Mouse (Mus musculus) gastrocnemius, postnatal 10 days (tissue): ENCODE measurements around the gene Gtf2h1. TPM values are rescaled to one million over a fixed set of nuclear protein-coding genes. Genes with fewer than 3 reads are reported as not detected.

ENCODE experiments used
- DNase-seq: peaks from one replicate; pipeline ENCODE4 v3.0.0; 2021; ENCODE audit warnings: mixed read lengths
- total RNA-seq, 2 experiments: library from RNA; stranded (reverse); gene quantifications; 2 replicates each; pipeline ENCODE4 v1.2.3; 2021

Gene Gtf2h1
- total RNA-seq, 2 experiments from 2014 or later = 18.3 to 23.4 TPM

DNA sequence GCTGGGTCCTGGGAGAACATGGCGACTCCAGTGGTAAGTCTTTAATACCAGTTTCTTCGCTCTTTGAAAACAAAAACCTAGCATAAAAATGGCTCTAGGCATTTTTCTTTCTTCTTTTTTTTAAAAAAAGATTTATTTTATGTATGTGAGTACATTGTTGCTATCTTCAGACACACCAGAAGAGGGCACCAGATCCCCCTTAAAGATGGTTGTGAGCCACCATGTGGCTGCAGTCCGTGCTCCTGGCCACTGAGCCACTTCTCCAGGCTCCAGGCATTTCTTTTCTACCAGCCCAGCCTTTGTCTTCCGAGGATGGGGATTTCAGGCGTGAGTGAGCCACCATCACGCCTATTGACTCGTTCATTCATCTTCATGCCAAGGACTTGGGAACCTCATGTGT lies 55.1 kb downstream of the Gtf2h1 start:
- DNase-seq = no peak

DNA sequence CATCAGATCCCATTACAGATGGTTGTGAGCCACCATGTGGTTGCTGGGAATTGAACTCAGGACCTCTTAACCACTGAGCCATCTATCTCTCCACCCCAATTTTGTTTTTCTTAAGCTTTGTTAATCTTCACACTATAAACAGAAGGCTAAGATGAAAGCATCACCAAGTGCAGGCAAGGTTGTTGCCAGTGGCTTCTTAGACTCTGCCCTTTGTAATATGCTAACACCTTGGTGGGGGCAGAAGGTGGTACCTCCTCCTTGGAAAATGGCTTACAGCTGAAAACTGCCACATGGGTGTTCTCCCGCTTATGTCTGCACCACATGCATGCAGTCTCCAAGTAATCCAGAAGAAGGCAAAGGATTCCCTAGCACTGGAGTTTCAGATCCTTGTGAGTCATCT lies 56.8 kb downstream of the Gtf2h1 start:
- DNase-seq = no peak

- no peak for DNase-seq
These were observed 57.5 kb downstream of the Gtf2h1 start for GRCm38 (mm10) chr7:46853365-46853764.

DNA sequence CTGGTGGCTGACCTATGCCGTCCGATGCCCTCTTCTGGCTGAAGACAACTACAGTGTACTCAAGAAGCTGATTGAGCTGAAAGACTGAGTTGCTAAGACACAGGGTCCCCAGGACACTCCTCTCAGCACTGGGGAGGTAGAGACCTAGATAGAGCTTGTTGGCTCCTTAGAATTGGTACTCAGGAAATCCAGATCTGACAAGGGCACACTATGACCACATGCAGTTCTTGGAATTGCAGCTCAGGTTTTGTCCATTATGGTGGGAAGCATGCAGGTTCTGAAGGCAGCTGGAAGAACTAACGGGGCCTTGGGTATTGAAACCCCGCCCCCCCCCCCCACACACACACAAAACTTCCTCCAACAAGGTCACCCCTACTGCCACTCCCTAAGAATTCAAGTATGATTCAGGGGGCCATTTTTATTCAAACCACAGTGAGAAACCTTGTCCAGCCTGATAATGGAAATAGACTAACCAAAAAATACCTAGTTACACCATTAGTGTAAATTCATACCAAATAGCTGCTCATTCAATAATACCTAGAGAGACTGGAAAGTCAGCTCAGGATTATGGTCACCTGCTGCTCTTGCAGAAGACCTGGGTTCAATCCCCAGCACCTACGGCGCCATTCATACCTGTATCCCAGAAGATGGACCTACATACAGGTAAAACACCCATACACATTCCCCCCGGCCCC lies 60.1 kb downstream of the Gtf2h1 start:
- DNase-seq = no peak

GRCm38 (mm10) chr7:46857436-46857835 lies 61.5 kb downstream of the Gtf2h1 start:
- no peak for DNase-seq

DNA sequence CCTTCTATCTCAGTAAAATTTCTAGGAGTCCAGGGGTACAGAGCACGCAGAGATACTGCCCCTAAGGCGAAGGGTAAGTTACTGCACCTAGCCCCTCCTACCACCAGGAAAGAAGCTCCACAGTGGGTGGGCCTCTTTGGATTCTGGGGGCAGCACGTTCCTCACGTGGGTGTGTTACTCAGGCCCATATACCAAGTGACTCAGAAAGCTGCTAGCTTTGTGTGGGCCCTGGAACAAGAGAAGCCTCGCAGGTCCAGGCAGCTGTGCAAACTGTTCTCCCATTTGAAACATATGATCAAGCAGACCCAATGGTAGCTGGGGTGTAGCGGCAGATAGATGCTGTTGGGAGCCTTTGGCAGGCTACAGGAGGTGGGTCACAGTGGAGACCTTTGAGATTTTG lies 63.1 kb downstream of the Gtf2h1 start:
- DNase-seq = no peak

- DNase-seq = no peak
These were observed 65.1 kb downstream of the Gtf2h1 start, which contains the start of gene Ldhc for GRCm38 (mm10) chr7:46860996-46861395. Gene Ldhc (plus strand): TSS chr7:46861203.

DNA sequence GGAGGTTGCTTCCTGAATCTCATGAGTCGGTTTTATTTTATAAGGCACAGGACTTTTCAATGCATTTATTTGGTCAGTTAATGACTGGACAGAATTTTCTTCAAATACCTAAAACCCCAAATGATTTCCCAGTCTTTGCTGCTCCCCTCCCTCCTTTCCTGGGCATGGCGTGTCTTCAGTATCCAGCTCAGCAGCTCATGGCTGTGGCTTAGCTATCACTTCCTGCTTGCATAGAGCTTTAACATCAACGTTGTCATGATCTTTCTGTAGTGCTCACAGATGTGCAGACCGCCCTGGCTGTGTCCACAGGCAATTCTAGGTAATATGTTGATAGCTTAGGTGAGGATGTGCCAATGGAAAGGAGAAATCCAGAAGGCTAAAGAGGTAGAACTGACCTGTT lies 76.1 kb downstream of the Gtf2h1 start:
- no peak for DNase-seq

Other genes starting within 250 kb of the Gtf2h1 start
- 1 to 10 TPM; 5.8 to 6.7 TPM for gene Sergef, start 156.3 kb upstream of the Gtf2h1 start, total RNA-seq
- 1 to 10 TPM in 1 of 2 experiments, under 1 TPM in 1; 0.47 to 1.0 TPM for gene Tph1, start 123.6 kb upstream of the Gtf2h1 start, total RNA-seq
- 1 to 10 TPM; 4.9 to 7.0 TPM for gene Saal1, start 85.4 kb upstream of the Gtf2h1 start, total RNA-seq
- gene Saa3, start 80.4 kb upstream of the Gtf2h1 start, total RNA-seq = not detected
- gene Saa4, start 63.5 kb upstream of the Gtf2h1 start, total RNA-seq = not detected
- under 1 TPM in 1 of 2 experiments, not detected in 1; 0.70 TPM for gene Saa1, start 53.1 kb upstream of the Gtf2h1 start, total RNA-seq
- not detected for gene Saa2, start 44.3 kb upstream of the Gtf2h1 start, total RNA-seq
- gene Hps5, start within 50 bp of the Gtf2h1 start, total RNA-seq = 10 to 100 TPM; 12.1 to 16.0 TPM
- gene Ldha, start 45.4 kb downstream of the Gtf2h1 start, total RNA-seq = 1,000 to 10,000 TPM; 1,967 to 2,342 TPM
- not detected for gene Ldhc, start 65.1 kb downstream of the Gtf2h1 start, total RNA-seq
- 10 to 100 TPM; 50.2 to 57.1 TPM for gene Tsg101, start 123.9 kb downstream of the Gtf2h1 start, total RNA-seq
- gene Uevld, start 162.4 kb downstream of the Gtf2h1 start, total RNA-seq = 10 to 100 TPM; 11.5 to 14.9 TPM
- gene Gm9999, start 187.5 kb downstream of the Gtf2h1 start, total RNA-seq = not detected
- gene Spty2d1, start 212.3 kb downstream of the Gtf2h1 start, total RNA-seq = 10 to 100 TPM in 1 of 2 experiments, 1 to 10 TPM in 1; 9.9 to 13.1 TPM